Mouse (Mus musculus) frontal cortex, postnatal 36 days (tissue): ENCODE measurements around the gene Gpr19.

ENCODE experiments used
- DNase-seq, 2 experiments: peaks; one replicate each; pipeline ENCODE4 v3.0.0; 2022; ENCODE audit warnings: low spot score in 2 of 2

Gpr19 gene

GRCm38 (mm10) chr6:134922511-134923195 lies 24.3 kb upstream of the Gpr19 start:
- DNase-seq: no peak

GRCm38 (mm10) chr6:134921695-134922510 lies 23.5 kb upstream of the Gpr19 start:
- DNase-seq: no peak

DNA sequence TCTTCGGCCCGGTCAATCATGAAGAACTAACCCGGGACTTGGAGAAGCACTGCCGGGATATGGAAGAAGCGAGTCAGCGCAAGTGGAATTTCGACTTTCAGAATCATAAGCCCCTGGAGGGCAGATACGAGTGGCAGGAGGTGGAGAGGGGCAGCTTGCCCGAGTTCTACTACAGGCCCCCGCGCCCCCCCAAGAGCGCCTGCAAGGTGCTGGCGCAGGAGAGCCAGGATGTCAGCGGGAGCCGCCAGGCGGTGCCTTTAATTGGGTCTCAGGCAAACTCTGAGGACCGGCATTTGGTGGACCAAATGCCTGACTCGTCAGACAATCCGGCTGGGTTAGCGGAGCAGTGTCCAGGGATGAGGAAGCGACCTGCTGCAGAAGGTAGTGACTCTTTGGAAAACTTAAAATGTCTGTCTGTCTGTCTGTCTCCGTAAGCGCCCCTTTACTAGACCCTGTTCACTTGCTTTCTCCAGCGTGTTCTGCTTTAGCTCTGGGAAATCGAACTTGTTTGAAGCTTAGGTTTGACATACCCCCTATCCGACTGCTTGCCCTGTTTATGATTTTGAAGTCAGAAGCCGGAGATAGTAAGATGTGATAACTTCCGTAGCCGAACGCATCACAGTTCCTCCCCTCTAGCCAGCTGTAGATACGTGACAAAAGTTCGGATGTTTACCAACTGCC lies 22.8 kb upstream of the Gpr19 start:
- peak; percentile 46 to 64 for DNase-seq

GRCm38 (mm10) chr6:134920190-134921013 lies 22.0 kb upstream of the Gpr19 start, which contains the start of gene Cdkn1b:
Cdkn1b (plus strand) TSS chr6:134920401.
- DNase-seq: peak; percentile 92 to 93

- DNase-seq: no peak
These were observed 21.3 kb upstream of the Gpr19 start for GRCm38 (mm10) chr6:134919511-134920189.

DNA sequence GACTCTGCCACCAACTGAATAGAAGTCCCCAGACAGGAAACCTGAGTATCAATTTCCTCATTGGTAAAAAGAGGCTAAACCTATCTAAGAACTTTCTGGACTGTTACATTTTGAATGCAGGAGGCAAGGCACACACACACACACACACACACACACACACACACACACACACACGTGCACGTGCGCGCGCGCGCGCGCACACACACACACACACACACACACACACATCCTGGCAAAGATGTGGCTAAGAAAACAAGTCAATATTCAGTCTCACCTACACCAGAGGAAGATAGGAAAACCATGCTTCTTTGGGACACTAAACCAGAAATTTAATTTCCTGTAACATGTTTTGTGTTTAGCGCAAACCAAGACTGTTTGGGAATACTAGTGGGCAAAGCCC lies 20.4 kb upstream of the Gpr19 start:
- no peak for DNase-seq

GRCm38 (mm10) chr6:134917087-134917486 lies 18.7 kb upstream of the Gpr19 start:
- peak in 1 of 2 experiments; percentile 53 for DNase-seq

GRCm38 (mm10) chr6:134916641-134917040 lies 18.3 kb upstream of the Gpr19 start:
- no peak for DNase-seq

DNA sequence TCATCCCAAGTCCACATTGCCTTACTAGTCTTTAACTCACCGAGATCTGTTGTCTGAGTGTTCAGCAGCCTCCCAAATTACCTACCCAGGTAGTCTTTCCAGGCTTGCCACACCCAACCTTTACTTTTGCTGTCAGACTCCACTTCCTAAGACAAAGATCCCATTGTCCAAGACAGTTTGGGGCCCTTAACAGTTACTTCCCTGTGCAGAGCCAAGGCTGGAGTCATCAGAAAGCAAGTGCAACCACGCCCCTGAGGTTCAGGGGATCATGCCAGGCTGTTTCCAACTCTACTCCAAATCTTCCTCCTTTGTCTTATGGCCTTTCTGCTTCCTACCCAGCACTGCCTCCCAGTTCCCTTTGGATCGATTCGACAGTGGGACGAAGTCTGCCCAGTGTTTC lies 16.1 kb upstream of the Gpr19 start:
- DNase-seq: no peak

GRCm38 (mm10) chr6:134905811-134906210 lies 7.4 kb upstream of the Gpr19 start:
- no peak for DNase-seq

DNA sequence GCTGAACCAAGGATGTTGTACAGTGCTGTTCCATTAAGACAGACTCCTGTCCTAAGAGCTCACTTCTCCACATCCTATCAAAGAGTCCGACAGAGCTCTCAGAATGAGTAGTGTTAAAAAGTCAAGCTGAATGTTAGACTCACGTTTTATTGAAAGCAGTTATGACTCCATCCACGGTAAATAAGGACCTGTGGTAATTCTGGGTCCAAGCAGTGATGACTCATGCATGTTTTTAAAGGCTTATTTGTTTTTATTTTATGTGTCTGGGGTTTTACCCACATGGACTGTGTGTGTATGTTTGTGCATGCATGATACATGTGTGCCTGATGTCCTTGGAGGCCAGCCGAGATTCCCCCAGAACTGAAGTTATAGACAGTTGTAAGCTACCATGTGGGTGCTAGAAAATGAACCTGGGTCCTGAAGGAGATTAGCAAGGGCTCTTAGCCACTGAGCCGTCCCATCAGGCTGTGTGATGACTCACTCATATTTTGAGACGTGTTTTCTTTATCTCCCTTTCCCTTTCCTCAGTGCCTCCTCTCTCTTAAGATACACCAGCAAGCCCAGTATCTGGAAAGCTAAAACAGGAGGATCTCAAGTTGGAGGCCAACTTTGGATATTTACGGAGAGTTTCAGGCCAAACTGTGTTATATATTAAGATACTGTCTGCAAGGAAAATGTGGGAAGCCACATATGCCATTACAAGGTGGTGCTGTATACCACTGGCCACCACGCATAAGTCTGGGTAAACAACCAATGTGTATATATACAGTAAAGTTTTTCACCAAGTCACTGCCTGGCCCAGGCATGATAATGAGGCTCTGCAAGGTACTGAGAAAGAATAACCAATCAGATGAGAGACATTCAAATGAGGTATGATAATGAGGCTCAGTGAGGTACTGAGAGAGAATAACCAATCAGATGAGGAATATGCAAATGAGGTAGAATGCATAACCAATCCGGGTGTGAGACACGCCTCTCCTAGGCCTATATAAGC lies 5.8 kb upstream of the Gpr19 start:
- no peak for DNase-seq

DNA sequence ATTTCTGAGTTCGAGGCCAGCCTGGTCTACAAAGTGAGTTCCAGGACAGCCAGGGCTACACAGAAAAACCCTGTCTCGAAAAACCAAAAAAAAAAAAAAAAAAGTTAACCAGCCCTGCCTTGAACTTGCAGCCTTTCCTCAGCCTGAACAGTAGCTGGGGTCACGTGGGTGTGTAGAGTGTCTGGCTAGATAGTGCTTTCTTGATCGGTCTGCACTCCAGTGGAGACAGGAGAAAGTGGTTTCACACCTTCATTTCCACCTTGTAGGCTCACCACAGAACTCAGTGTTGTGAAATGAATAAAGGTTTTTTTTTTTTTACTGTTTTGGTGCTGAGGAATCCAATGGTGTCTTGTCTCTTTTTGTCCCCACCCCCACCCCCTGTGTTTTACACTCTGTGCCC lies 5.0 kb upstream of the Gpr19 start:
- no peak for DNase-seq

GRCm38 (mm10) chr6:134897443-134898094 lies 809 bp downstream of the Gpr19 start:
- DNase-seq: peak; percentile 93 to 95

DNA sequence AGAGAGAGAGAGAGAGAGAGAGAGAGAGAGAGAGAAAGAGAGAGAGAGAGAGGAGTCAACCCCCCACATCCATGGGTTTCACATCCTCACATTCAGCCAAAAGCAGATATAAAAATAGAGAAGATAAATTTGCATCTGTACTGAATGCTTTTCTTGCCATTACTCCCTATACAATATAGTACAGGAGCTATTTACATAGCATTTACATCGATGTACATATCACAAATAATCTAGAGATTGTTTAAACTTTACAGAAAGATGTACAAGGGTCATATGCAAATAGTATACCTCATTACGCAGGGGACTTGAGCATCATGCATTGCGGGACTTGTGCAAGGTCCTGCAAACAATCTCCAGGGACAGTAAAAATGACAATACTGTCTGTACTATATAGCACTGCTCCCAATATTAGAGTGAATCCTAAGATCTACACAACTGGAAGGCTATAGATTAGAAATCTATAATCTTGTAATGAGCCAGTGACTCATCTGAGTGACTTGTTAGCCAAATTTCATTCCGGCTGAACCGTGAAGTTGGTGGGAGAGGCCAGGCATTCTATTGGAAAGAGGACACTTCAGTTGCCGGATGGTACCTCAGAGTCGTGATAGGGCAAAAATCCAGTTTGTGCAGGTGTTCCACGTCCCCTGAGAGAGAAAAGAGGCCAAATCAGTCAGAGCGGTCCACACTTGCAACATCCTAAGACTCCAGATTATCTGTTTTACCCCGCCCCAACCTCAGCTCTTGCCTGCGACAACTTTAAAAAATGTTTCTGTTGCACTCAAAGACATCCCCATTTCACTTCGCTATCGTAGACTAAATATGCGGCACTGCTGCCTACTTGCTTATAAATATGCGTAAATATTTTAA lies 1.6 kb downstream of the Gpr19 start:
- no peak for DNase-seq

- DNase-seq: no peak
These were observed 7.9 kb downstream of the Gpr19 start for GRCm38 (mm10) chr6:134890436-134890835.

- DNase-seq: no peak
These were observed 8.6 kb downstream of the Gpr19 start for GRCm38 (mm10) chr6:134889763-134890162.

GRCm38 (mm10) chr6:134888563-134889017 lies 9.8 kb downstream of the Gpr19 start:
- peak; percentile 60 to 67 for DNase-seq
